Mouse (Mus musculus) testis, postnatal 10 days (tissue): ENCODE results near the gene Cacna1g.

Source experiments
- DNase-seq: peaks from one replicate; pipeline ENCODE4 v3.0.0; 2021; ENCODE audit warnings: low spot score

The Cacna1g gene

GRCm38 (mm10) chr11:94445300-94445699, 28.7 kb downstream of the Cacna1g start:
- no peak for DNase-seq

GRCm38 (mm10) chr11:94444829-94445228, 29.2 kb downstream of the Cacna1g start:
- no peak for DNase-seq

- DNase-seq, result no peak
These were observed 32.2 kb downstream of the Cacna1g start for GRCm38 (mm10) chr11:94441752-94442151.

- DNase-seq, result no peak
These were observed 32.9 kb downstream of the Cacna1g start for GRCm38 (mm10) chr11:94441122-94441521.

DNA sequence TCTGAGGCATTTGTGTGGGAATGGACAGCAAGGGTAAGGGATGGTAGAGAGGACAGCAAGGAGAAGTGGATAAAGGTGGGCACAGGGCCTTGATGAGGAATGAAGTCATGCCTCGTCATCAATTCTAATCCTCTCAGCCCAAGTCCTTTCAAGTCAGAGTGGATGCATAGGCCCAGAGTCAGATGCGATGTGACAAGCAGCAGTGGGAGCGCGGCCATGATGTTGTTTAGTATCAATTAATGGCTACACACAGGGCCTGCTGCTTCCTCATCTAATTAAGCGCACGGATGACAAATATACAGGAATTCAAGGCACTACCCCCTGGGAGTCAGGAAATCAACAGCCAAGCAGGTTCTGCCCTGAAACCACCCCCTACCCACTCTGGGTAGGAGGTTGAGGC, 33.6 kb downstream of the Cacna1g start:
- DNase-seq, result no peak

DNA sequence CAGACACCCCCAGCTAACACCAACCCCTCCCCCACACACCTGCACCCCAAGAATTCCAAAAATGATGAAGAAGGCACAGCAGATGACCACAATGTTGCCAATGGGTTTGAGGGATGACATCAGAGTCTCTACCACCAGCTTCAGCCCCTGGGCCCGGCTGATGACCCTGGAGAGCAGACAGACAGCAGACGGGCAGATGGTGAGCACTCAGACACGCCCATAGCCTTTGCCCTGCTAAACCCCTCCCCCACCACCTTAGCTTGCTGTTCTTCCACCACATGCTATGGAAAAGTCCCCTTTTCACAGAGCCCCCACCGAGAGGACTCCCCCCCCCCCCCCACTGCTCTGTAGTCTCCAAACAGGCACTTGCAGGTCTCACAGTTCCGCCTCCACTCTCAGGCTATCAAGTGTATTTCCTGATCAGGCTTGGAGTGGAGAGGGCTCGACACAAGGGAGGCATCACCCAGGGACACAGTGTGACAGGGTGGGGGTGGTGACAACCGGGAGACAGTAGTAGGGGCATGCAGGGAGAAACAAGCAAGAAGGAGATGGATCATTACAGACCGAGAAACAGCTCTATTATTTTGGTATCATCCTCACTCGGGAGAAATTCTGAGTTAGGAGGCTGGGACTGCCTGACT, 44.9 kb downstream of the Cacna1g start:
- DNase-seq, result no peak

- DNase-seq, result peak; percentile 89
These were observed 45.7 kb downstream of the Cacna1g start for GRCm38 (mm10) chr11:94428091-94428835.

DNA sequence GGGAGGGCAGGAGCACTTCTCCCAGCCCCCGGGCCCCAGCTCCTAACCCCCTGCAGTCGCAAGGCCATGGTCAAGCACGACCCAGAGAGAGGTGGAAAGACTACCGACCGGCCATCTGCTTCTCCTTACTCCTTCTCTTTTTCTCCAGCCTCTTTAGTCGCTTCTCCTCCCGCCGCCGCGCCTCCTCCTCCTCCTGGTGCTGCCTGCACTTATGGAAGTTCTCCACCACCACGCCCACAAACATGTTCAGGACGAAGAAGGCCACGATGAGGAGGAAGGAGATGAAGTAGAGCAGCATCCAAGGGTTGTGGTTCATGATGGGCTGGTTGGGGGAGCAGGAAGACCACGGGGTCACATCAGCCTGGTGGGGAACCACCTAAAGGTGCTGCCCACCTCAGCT, 48.3 kb downstream of the Cacna1g start:
- no peak for DNase-seq

DNA sequence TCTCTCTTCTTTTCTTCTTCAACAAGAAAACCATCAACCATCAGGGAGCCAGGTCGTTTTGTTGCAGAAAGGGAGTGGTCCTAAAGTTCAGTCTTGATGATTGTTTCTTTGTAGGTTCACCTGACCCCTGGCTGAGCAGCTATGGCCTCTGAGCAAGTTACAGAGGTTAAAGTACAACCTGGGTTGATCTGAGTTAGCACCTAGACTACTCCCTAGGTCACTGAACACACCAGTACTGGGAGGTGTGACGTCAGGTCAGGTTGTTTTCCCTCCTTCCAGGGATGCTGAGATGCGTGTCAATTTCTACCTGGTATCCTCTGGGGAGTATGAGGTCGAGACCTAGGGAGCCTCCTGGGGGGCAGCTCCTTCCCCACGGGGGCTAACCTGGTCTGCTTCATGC, 48.8 kb downstream of the Cacna1g start:
- no peak for DNase-seq

GRCm38 (mm10) chr11:94424380-94424779, 49.6 kb downstream of the Cacna1g start:
- no peak for DNase-seq

GRCm38 (mm10) chr11:94423855-94424254, 50.1 kb downstream of the Cacna1g start:
- DNase-seq, result no peak

- DNase-seq, result no peak
These were observed 53.0 kb downstream of the Cacna1g start for GRCm38 (mm10) chr11:94420991-94421390.

DNA sequence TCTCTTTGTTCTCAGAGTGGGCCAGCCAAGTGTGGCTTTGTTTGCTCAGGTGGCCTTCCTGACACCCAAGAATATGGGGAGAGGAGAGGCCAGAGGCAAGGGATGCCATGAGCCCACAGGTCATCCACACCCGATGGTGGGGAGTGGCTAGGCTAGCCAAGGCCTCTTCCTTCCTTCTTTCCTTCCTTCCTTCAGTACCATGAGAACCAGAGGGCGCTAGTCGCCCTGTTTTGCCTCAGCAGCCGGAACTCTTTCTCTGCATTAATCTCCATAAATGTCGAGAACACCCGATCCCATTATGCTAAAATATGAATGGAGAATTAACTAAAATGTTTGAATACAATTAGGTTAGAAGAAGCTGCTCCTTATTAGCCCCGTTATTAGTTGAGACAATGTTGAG, 53.7 kb downstream of the Cacna1g start:
- peak; percentile 64 for DNase-seq

GRCm38 (mm10) chr11:94419004-94419727, 54.8 kb downstream of the Cacna1g start:
- DNase-seq, result no peak

DNA sequence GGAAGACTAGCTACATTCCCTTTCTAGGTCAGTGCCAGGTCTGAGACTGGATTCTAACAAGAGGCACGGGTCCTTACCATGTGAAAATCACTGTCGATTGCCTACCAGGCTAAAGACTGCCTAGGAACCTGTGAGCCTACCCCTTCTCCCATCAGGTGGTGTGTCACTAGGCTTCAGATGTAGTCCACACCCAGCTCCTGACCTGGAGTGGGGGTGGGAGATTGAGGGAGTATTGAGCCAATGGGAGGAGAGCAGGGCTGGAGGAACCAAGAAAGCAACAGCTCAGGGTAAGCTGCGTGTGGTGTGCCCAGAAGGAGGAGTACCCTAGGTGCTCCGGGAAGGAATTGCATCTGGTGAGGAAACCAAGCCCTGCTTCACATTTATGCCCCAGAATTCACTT, 60.0 kb downstream of the Cacna1g start:
- no peak for DNase-seq

GRCm38 (mm10) chr11:94413516-94413915, 60.5 kb downstream of the Cacna1g start:
- no peak for DNase-seq

DNA sequence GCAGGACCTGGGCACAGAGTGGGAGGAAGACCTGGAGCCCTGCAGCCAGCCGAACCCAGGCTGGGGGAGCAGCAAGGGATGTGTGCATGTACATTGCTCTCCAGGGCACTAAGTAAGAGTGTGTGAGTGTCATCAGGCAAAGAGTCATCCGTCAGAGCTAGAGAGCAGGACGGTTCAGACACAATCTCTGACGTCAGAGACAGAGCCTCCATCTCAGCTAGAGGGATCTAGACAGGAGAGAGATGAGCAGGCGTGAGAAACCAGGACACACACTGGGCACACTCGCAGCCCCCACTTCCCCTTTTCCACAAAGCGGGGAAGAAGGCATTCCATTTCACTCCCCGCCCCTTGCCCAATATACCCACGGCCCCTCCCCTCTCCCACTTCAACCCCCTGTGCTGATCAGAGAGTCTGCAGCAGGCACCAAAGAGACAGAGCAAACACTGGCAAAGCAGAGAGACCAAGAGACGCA, 61.0 kb downstream of the Cacna1g start:
- no peak for DNase-seq

DNA sequence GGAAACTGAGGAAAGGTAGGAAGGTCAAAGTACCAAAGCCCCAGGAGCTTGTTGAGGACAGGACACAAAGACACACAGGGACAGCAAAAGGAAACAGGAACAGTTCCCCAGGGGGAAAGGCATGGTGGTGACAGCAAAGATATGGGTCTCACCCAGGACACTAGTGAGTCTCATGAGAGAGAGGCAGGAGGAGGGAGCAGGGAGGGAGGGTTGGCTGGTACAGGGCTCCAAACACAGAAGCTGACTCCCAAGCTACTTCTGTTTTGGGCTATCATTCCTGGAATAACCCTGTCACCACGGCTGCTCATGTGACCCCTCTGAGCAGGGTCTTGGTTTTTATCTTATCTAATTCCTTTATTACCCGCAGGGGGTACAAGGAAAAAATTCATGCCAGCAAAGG, 61.4 kb downstream of the Cacna1g start:
- no peak for DNase-seq

- no peak for DNase-seq
These were observed 66.1 kb downstream of the Cacna1g start for GRCm38 (mm10) chr11:94407803-94408321.

- no peak for DNase-seq
These were observed 68.7 kb downstream of the Cacna1g start for GRCm38 (mm10) chr11:94405348-94405747.

DNA sequence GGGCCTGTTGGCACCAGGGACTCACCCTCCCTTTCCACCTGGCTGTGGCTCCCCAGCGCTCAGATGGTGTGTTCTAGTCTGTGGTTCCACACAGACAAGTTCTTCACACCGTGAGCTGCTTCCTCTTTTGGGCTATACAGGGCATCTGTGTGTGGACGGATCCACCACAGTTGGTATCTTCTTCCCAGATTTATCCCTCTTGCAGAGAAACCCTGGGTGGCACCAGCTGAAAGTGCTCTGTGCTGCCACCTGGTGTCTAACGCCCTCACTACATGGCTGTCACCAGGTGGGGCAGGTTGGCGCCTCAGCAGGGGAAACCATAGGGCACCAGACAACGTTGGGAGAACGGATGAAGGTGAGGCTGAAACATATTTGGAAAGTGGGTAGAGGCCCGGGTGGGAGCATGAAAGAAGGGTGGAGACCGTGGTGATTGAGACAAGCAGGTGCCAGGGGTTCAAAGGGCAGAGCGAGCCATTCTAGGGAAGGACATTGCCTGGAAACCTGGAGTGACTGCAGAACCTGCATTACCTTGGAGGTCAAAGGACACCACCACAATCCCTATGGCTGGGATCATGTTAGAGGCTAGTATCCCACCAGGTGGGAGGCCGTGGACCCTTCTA, 69.2 kb downstream of the Cacna1g start:
- peak; percentile 93 for DNase-seq

- no peak for DNase-seq
These were observed 69.8 kb downstream of the Cacna1g start for GRCm38 (mm10) chr11:94404178-94404577.
